ENCODE assay signal across 9 mouse cellular contexts in the genomic region with DNA sequence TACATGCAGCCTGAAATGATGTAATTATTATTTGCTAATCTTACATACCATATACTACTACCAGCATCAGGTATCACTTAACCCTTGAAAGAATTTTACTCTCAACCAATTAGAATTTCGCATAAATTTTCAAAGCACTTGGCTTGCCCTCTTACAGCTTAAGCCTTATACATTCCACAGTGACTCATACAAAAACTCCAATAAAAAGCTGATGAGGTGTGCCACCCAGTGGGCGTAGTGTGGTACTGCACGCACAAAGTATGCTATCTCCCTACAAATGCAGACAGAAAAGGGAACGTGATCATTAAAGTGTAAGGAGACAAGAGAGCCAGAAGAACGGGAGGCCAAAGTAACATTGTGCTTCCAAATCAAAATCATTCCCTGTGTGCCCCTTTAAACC. TPM values are rescaled to one million over a fixed set of nuclear protein-coding genes. Genes with fewer than 3 reads are reported as not detected.
DNase-seq lines count a peak whose midpoint lies in the region; ATAC-seq lines count a peak whose summit lies in the region.
"Had no signal": no experiment of that assay in that cellular context is flagged by ENCODE, and none has a peak within 500 bp of the region (broad histone marks: within the 10 kb centered on the region; RNA-seq: fewer than 3 reads in every experiment).

No protein-coding gene starts in this region.

- H3K27me3 ChIP-seq in neural tube, embryonic 15.5 days (replicated peaks): peaks cover 5% of the 10 kb centered on the region; the same call in 1 of the 2 replicates

- intact Hi-C loops in heart, postnatal 36 days (cut with DNase I): loop anchor here (1.0 to 5.0 kb wide), 2 partner anchors 58 to 415 kb away; no protein-coding TSS in a partner anchor

- no peaks in the 10 kb centered on the region for H3K36me3 ChIP-seq in neural tube, embryonic 15.5 days

- 25% methylated on average over 5 of the region's 5 CpGs for WGBS in neural tube, embryonic 15.5 days

- H3K4me3 ChIP-seq in neural tube, embryonic 15.5 days (replicated peaks): no peak overlapping the region
- H3K4me3 ChIP-seq: myocyte had no signal

- no peak overlapping the region for H3K27ac ChIP-seq in neural tube, embryonic 15.5 days (replicated peaks)

- H3K9me3 ChIP-seq in neural tube, embryonic 15.5 days (replicated peaks): no peaks in the 10 kb centered on the region

- no peak overlapping the region for H3K4me2 ChIP-seq in neural tube, embryonic 15.5 days

- ATAC-seq in neural tube, embryonic 15.5 days (ENCODE audit: low FRiP score): no peak; the same call in 1 of the 2 replicates
- peak; percentile 98 for ATAC-seq in common myeloid progenitor, adult 5-6 weeks (replicated peaks; ENCODE audit: low read depth, poor library complexity, severe bottlenecking)

- DNase-seq in neural tube, embryonic 10.5 days (ENCODE audit: extremely low spot score, low spot score): peak; percentile 40
- DNase-seq in ZHBTc4 (ENCODE audit: low read depth, low spot score): peak; percentile 60
- peak; percentile 22 to 43 for DNase-seq in heart, postnatal 36 days
- DNase-seq in left cerebral cortex, adult 18-20 months (ENCODE audit: low spot score in 2 of 2): peak; percentile 9 to 33
- peak; percentile 47 to 54 for DNase-seq in lung, postnatal 4 days
- DNase-seq in thymus, postnatal 14 days: peak; percentile 17

- no peaks in the 10 kb centered on the region for H3K4me1 ChIP-seq in neural tube, embryonic 15.5 days

- H3K9ac ChIP-seq in neural tube, embryonic 15.5 days (replicated peaks): no peak overlapping the region

RNA-seq across cellular contexts. Expression of a gene that starts 31.8 kb away (rescaled TPM):
- polyA plus RNA-seq in neural tube, embryonic 15.5 days (2015; fragmentation: Nextera tagmentation; extraction: Ambion mirVana): 0.27 and 1.9 TPM in 2 replicates
- total RNA-seq in common myeloid progenitor, adult 5-6 weeks (2017): not detected in 2 replicates
- total RNA-seq in heart, postnatal 36 days (2021): not detected
- under 1 TPM; 0.12 to 0.23 TPM for total RNA-seq in left cerebral cortex, adult 18-20 months (2021)

RNA-seq across cellular contexts. Expression of a gene that starts 39.0 kb away (rescaled TPM):
- polyA plus RNA-seq in neural tube, embryonic 15.5 days (2015; fragmentation: Nextera tagmentation; extraction: Ambion mirVana): 4.7 and 5.7 TPM in 2 replicates
- total RNA-seq in common myeloid progenitor, adult 5-6 weeks (2017): 3.1 and 3.7 TPM in 2 replicates
- 1 to 10 TPM; 4.0 to 4.7 TPM for total RNA-seq in heart, postnatal 36 days (2021)
- 1 to 10 TPM; 3.8 to 6.5 TPM for total RNA-seq in left cerebral cortex, adult 18-20 months (2021)

RNA-seq across cellular contexts. Expression of a gene that starts 50.3 kb away (rescaled TPM):
- 0.19 and 0.23 TPM in 2 replicates for polyA plus RNA-seq in neural tube, embryonic 15.5 days (2015; fragmentation: Nextera tagmentation; extraction: Ambion mirVana)
- not detected in 2 replicates for total RNA-seq in common myeloid progenitor, adult 5-6 weeks (2017)
- total RNA-seq in heart, postnatal 36 days (2021): not detected
- total RNA-seq in left cerebral cortex, adult 18-20 months (2021): not detected
